Mouse (Mus musculus): ENCODE measurements around the gene Lpgat1. TPM values are rescaled to one million over a fixed set of nuclear protein-coding genes. Genes with fewer than 3 reads are reported as not detected.

The Lpgat1 gene
- polyA plus RNA-seq, 1 experiment from 2014 or later, result 96.9 TPM

DNA sequence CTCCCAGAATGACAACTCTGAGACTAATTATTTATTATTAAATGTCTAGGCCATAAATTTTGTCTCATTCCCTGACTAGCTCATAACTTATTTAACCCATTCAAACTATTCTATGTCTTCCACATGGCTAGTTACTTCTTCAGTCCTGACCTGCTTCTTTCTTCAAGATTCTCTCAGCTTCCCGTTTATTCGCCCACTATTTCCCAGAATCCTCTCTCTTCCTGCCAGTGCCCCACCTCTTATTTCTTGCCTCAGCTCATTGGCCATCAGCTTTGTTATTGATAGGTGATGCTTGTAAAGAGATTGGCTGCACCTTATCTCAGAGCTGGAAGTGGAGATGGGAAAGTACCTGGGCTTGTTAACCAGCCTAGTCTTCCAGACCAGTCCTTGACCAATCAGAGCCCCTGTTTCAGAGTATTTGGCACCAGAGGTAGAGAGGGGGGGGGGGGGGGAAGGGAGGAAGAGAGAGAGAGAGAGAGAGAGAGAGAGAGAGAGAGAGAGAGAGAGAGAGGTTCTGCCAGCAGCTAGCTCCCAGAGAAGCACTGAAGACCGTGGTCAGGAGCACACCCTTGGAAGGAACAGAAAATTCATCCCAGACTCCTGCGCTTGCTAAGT, 5.3 kb upstream of the Lpgat1 start:
- ChIA-PET CTCF (interaction anchor here (1.4 kb wide), 1 partner anchor 136 kb away, joined by 4 read pairs; the partner anchor contains the start of genes Dtl and Ints7), POLR2A (interaction anchor here (0.6 kb wide), 1 partner anchor 9 kb away, joined by 3 read pairs; no protein-coding TSS in a partner anchor)
- TF ChIP-seq CTCF (IDR thresholded peaks at IDR 0.05), result no peak
- in situ Hi-C loops (cut with MboI; ENCODE audit: low pct_unique_long_range_greater_than_20kb), result no loop called here
- no peaks in the 10 kb centered on the region for H3K27me3 ChIP-seq
- ATAC-seq (no peak), DNase-seq (ENCODE audit: low read depth, low spot score) (no peak)

DNA sequence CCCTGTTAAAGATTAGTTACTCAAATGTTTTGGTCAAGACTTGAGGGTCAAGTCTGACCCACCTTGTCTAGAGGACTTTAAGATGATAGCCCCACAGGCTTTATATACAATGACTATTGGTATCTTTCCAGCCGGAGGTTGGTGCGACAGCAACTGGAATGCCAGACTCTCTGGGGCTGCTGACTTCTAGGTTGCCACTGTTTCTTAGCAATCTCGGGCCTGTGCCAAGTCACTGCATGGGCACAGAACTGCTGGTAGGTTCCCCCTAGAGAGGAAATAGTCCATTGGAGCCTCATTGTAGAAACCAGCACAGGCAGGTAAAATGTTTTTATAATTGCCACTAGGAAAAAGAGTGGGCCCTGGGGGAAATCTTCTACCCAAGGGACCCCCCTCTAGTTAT, 3.8 kb upstream of the Lpgat1 start:
- CTCF ChIA-PET, result no interaction called here
- DNase-seq (ENCODE audit: low read depth, low spot score), result no peak
- no peak for ATAC-seq
- no peak for TF ChIP-seq CTCF (IDR thresholded peaks at IDR 0.05)
- POLR2A ChIA-PET, result no interaction called here
- in situ Hi-C loops (cut with MboI; ENCODE audit: low pct_unique_long_range_greater_than_20kb), result no loop called here
- no peaks in the 10 kb centered on the region for H3K27me3 ChIP-seq

DNA sequence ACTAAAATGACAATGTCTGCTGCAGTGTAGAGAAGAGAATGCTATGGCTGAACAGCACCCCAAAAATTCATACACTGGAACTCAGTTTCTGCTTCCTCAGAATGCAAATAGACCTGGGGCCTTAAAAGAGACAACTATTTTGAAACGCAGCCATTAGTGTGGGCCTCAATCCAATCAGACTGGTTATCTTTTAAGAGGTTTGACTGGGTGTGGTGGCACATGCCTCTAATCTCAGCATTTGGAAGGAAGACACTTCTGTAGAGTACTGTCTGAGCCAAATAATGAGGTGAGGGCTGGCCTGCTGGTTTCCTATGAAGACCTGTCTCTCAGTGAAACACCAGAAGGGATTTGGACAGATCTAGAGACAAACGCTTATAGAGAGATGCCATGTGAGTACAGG, 2.5 kb upstream of the Lpgat1 start:
- no peak for TF ChIP-seq CTCF (IDR thresholded peaks at IDR 0.05)
- ChIA-PET CTCF (interaction anchor here (2.8 kb wide), 1 partner anchor 9 kb away, joined by 13 read pairs; no protein-coding TSS in a partner anchor), POLR2A (no interaction called here)
- no peaks in the 10 kb centered on the region for H3K27me3 ChIP-seq
- ATAC-seq (no peak), DNase-seq (ENCODE audit: low read depth, low spot score) (no peak)
- in situ Hi-C loops (cut with MboI; ENCODE audit: low pct_unique_long_range_greater_than_20kb), result no loop called here

DNA sequence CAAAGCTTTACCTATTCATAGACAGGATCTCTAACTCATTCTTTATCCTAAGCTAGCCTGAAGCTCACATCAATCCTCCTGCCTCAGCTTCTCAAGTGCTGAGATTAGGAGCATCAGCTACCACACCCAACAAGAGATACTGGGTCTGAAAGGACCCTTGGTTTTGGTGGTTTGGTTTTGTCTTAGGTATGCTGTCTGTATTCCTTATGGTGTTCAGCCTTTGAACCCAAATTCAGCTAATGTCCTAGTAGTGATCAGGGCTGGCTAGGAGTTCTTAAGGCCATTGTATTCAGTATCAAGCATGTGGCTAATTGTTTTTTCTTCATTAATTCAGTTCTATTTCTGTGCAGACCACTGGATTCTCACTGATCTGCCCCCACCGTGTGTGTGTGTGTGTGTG, 493 bp upstream of the Lpgat1 start:
- CTCF ChIA-PET, result interaction anchor here (1.1 to 2.8 kb wide), 5 partner anchors 11 to 142 kb away, joined by 3 to 13 read pairs (median 5); partner anchors contain the start of genes Dtl and Ints7
- TF ChIP-seq CTCF (IDR thresholded peaks at IDR 0.05), result no peak
- ATAC-seq, result no peak

DNA sequence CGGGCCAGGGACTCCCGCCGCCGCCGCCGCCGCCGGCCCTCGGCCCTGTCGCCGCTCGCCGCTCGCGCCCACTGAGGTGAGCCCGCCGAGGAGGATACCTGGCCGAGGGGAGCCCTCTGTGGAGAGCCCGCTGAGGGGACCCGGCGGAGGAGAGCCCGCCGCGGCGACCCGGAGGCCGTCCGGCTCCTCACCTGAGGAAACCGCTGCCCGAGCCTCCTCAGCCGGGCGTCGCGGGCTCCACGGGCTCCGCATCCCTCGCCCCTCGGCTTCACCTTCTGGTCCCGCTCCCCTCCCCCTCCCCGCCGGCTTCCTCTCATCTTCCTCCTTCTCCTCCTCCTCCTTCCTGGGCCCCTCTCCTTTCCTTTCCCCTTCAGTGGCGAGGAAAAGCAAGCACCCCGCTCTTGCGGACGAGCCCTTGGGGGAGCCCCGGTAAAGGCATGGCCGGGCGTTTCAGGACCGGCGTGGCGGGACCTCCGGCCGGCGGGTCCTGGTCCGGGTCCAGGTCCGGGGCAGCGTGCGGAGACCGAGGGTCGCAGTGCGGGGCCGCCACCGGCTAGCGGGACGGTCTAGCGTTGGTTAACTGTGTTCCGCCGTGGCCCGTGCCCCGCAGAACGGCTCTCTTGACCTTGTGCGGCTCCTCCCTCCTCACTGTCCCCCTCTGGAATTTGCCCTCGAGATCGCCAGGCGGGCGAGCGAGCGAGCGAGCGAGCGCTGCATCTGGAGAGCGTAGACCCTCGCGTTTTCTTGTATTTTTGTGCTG, 1.1 kb downstream of the Lpgat1 start:
- DNase-seq (ENCODE audit: low read depth, low spot score) (no peak), ATAC-seq (peak; percentile 45)
- POLR2A ChIA-PET, result interaction anchor here (1.0 to 1.2 kb wide), 2 partner anchors 114 to 137 kb away, joined by 5 read pairs; no protein-coding TSS in a partner anchor
- in situ Hi-C loops (cut with MboI; ENCODE audit: low pct_unique_long_range_greater_than_20kb), result no loop called here
- CTCF ChIA-PET, result no interaction called here
- no peak for TF ChIP-seq CTCF (IDR thresholded peaks at IDR 0.05)
- H3K27me3 ChIP-seq, result no peaks in the 10 kb centered on the region

More for the DNA sequence above, 493 bp upstream of the Lpgat1 start:
- DNase-seq (ENCODE audit: low read depth, low spot score), result no peak
- no peaks in the 10 kb centered on the region for H3K27me3 ChIP-seq
- POLR2A ChIA-PET, result interaction anchor here (0.6 to 1.2 kb wide), 7 partner anchors 11 to 898 kb away, joined by 3 to 5 read pairs (median 5); no protein-coding TSS in a partner anchor
- in situ Hi-C loops (cut with MboI; ENCODE audit: low pct_unique_long_range_greater_than_20kb), result no loop called here

DNA sequence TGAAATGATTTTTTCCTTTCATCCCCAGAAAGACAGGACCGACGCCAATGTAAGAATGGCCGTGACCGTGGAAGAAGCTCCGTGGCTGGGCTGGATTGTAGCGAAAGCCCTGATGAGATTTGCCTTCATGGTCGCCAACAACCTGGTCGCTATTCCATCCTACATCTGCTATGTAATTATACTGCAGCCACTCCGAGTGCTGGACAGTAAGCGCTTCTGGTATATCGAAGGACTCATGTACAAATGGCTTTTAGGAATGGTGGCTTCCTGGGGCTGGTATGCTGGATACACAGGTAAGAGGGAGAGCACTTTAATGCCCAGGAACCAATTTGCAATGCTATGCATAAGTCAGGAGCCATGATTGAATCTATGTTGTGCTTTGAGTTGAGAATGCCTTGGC, 1.7 kb downstream of the Lpgat1 start:
- H3K27me3 ChIP-seq, result no peaks in the 10 kb centered on the region
- TF ChIP-seq CTCF (IDR thresholded peaks at IDR 0.05), result no peak
- in situ Hi-C loops (cut with MboI; ENCODE audit: low pct_unique_long_range_greater_than_20kb), result no loop called here
- ATAC-seq (no peak), DNase-seq (ENCODE audit: low read depth, low spot score) (no peak)
- ChIA-PET CTCF (interaction anchor here (1.0 kb wide), 1 partner anchor 14 kb away, joined by 3 read pairs; no protein-coding TSS in a partner anchor), POLR2A (interaction anchor here (1.0 kb wide), 1 partner anchor 114 kb away, joined by 5 read pairs; no protein-coding TSS in a partner anchor)

DNA sequence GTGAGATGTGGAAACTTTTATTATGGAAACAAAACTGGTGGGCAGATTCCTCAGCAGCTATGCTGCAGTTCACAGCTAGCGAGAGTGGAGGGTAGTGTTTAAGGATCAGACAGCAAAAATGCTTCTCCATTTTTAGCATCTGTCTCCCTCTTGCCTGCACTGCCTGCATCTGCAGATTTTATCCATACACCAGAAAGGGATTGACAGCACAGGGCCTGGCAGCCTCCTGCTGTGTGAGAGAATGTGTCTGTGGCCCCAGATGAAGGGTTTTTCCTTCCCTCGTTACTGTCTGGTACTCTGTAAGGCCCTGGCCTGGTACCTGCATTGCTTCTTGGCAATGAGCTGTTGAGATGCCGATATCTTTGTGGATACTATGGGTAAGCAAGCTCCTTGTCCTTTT, 2.8 kb downstream of the Lpgat1 start:
- ChIA-PET CTCF (interaction anchor here (0.9 to 2.8 kb wide), 10 partner anchors 11 to 145 kb away, joined by 3 to 13 read pairs (median 4); partner anchors contain the start of genes Dtl and Ints7), POLR2A (no interaction called here)
- H3K27me3 ChIP-seq, result no peaks in the 10 kb centered on the region
- TF ChIP-seq CTCF (IDR thresholded peaks at IDR 0.05), result peak; percentile 46
- DNase-seq (ENCODE audit: low read depth, low spot score) (no peak), ATAC-seq (no peak)
- in situ Hi-C loops (cut with MboI; ENCODE audit: low pct_unique_long_range_greater_than_20kb), result loop anchor here (5.0 kb wide), 2 partner anchors 97 to 133 kb away; no protein-coding TSS in a partner anchor

DNA sequence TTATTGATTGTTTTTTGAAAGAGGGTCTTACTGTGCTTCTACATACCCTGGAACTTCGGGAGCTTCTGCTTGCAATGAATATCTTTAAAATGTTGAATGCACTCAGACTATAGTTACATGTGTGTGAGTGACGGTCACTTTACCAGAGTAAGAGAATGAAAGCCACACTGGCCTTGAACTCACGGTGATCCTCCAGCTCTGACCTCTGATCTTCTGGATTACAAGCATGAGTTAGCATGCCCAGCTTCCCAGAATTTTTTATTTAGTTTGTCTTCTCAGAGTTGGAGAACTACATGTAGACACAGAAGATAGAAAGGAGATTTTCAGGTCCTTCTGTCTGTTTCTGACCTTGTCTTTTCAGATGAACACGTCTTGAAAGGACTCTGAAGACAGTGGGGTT, 5.1 kb downstream of the Lpgat1 start:
- no peak for TF ChIP-seq CTCF (IDR thresholded peaks at IDR 0.05)
- CTCF ChIA-PET, result interaction anchor here (0.8 to 2.8 kb wide), 3 partner anchors 8 to 117 kb away, joined by 3 to 11 read pairs (median 3); no protein-coding TSS in a partner anchor
- H3K27me3 ChIP-seq, result no peaks in the 10 kb centered on the region
- POLR2A ChIA-PET, result no interaction called here
- no peak for ATAC-seq
- in situ Hi-C loops (cut with MboI; ENCODE audit: low pct_unique_long_range_greater_than_20kb), result loop anchor here (5.0 kb wide), 2 partner anchors 95 to 135 kb away; no protein-coding TSS in a partner anchor
- DNase-seq (ENCODE audit: low read depth, low spot score), result no peak

DNA sequence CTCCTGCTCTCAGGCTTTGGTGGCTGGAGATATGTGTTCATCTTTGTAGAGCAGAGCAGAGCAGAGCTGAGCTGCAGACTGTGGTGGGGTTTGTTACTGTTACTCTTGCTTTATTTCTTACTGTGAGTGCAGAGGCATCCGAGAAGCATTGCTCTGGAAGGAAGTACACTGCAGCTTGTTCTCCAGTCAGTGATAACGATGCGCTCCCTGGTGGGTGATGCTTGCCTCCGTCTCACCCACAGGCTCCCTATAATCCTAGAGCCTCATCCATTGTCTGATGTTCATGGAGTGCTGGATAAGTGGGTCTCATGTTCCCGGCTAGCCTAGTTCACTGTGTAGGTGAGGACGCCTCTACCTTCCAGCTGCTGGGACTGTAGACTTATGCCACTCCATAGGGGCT, 6.0 kb downstream of the Lpgat1 start:
- no peaks in the 10 kb centered on the region for H3K27me3 ChIP-seq
- in situ Hi-C loops (cut with MboI; ENCODE audit: low pct_unique_long_range_greater_than_20kb), result loop anchor here (5.0 kb wide), 2 partner anchors 94 to 136 kb away; no protein-coding TSS in a partner anchor
- CTCF ChIA-PET, result interaction anchor here (0.8 to 1.1 kb wide), 2 partner anchors 8 to 13 kb away, joined by 3 read pairs; no protein-coding TSS in a partner anchor
- DNase-seq (ENCODE audit: low read depth, low spot score) (no peak), ATAC-seq (no peak)
- POLR2A ChIA-PET, result no interaction called here
- TF ChIP-seq CTCF (IDR thresholded peaks at IDR 0.05), result no peak

DNA sequence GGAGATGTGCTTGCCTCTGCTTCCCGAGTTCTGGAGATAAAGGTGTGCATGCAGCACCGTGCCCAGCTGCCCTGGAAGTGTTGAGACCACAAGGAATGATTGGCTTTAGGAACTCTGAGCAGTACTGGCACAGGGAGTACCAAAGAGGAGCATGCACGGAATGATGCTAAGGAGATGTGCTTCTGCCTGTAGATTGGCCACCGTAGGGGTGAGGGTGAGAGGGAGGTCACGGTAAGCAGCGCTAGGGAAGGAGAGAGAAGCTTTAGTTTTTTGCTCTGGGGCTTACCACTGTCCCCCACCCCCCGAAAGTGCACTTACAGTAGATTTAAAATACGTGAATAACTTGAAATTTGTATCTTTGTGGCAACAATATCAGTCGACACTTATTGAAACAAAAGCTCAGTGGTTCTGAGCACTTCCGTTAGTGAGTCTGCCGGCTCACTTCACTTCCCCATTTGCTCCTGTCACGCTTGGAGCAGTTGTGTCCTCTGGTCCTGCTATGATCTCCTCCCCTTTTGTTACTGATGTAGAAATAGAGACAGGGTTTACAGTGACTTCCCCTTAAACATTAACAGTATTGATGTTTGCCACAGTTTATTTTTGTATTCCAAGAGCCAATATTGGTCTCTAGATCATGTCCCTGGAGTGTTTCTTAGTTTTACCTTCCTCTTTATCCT, 6.9 kb downstream of the Lpgat1 start:
- CTCF ChIA-PET, result interaction anchor here (0.9 to 2.6 kb wide), 4 partner anchors 12 to 377 kb away, joined by 3 to 11 read pairs (median 4); partner anchors contain the start of genes Dtl and Ints7
- ATAC-seq, result no peak
- TF ChIP-seq CTCF (IDR thresholded peaks at IDR 0.05), result no peak
- no peak for DNase-seq (ENCODE audit: low read depth, low spot score)
- in situ Hi-C loops (cut with MboI; ENCODE audit: low pct_unique_long_range_greater_than_20kb), result loop anchor here (5.0 kb wide), 2 partner anchors 93 to 137 kb away; no protein-coding TSS in a partner anchor
- POLR2A ChIA-PET, result no interaction called here
- H3K27me3 ChIP-seq, result no peaks in the 10 kb centered on the region

Measured in Patski (cell line).